Mouse (Mus musculus): ENCODE data around the gene Ppp1r26. TPM values are rescaled to one million over a fixed set of nuclear protein-coding genes. Genes with fewer than 3 reads are reported as not detected.
"Not testable (repeated sequence)": the region's sequence is repeated elsewhere in the genome, so short reads cannot be mapped to it uniquely, and the experiment has no call there.

Gene Ppp1r26
- polyA plus RNA-seq, 1 experiment from 2014 or later = 7.2 TPM

- Histone ChIP-seq H3K4me1 (peaks cover 17% of the 10 kb centered on the region), H3K27me3 (0 out of 2 replicates have a peak, but pooled peaks cover 4% of the 10 kb centered on the region), H3K27ac (no peak overlapping the region), H3K36me3 (peaks cover 42% of the 10 kb centered on the region), H3K4me2 (replicated peaks) (no peak overlapping the region), H3K9ac (no peak overlapping the region), H3K4me3 (no peak overlapping the region), H3K9me3 (0 out of 2 replicates have a peak, but pooled peaks cover 6% of the 10 kb centered on the region)
- WGBS = 93% methylated on average over 2 of the region's 2 CpGs
- ATAC-seq (ENCODE audit: insufficient number of reproducible peaks, insufficient read depth, low FRiP score, low TSS enrichment) = no peak
Observed at GRCm38 (mm10) chr2:28470591-28470990, 24.0 kb downstream of the Ppp1r26 start.

GRCm38 (mm10) chr2:28472011-28472410 is 25.4 kb downstream of the Ppp1r26 start:
- H3K4me3 ChIP-seq, H3K9me3 ChIP-seq: not testable (repeated sequence)
- 92% methylated on average over 8 of the region's 8 CpGs for WGBS

GRCm38 (mm10) chr2:28477993-28478392 is 31.4 kb downstream of the Ppp1r26 start:
- H3K9me3 ChIP-seq; H3K27ac ChIP-seq; H3K4me1 ChIP-seq; H3K9ac ChIP-seq; H3K4me2 ChIP-seq (replicated peaks); H3K4me3 ChIP-seq; H3K36me3 ChIP-seq; H3K27me3 ChIP-seq; ATAC-seq (ENCODE audit: insufficient number of reproducible peaks, insufficient read depth, low FRiP score, low TSS enrichment): not testable (repeated sequence)
- WGBS = 87% methylated on average over 5 of the region's 5 CpGs

More at GRCm38 (mm10) chr2:28472011-28472410, 25.4 kb downstream of the Ppp1r26 start:
- H3K4me2 ChIP-seq (replicated peaks); H3K27ac ChIP-seq; H3K27me3 ChIP-seq; ATAC-seq (ENCODE audit: insufficient number of reproducible peaks, insufficient read depth, low FRiP score, low TSS enrichment); H3K9ac ChIP-seq; H3K4me1 ChIP-seq: not testable (repeated sequence)
- peaks cover 42% of the 10 kb centered on the region for H3K36me3 ChIP-seq

GRCm38 (mm10) chr2:28479208-28480204 is 32.9 kb downstream of the Ppp1r26 start:
- H3K4me2 ChIP-seq (replicated peaks) = 0 out of 2 replicates have a peak overlapping the region, but pooled peaks have one; percentile 11
- 81% methylated on average over 20 of the region's 20 CpGs for WGBS
- ATAC-seq (ENCODE audit: insufficient number of reproducible peaks, insufficient read depth, low FRiP score, low TSS enrichment) = no peak

GRCm38 (mm10) chr2:28483861-28484260 is 37.3 kb downstream of the Ppp1r26 start:
- Histone ChIP-seq H3K27me3 (no peaks in the 10 kb centered on the region), H3K27ac (no peak overlapping the region), H3K36me3 (no peaks in the 10 kb centered on the region), H3K9me3 (no peaks in the 10 kb centered on the region), H3K4me1 (no peaks in the 10 kb centered on the region), H3K4me2 (replicated peaks) (no peak overlapping the region), H3K9ac (no peak overlapping the region), H3K4me3 (no peak overlapping the region)
- no peak for ATAC-seq (ENCODE audit: insufficient number of reproducible peaks, insufficient read depth, low FRiP score, low TSS enrichment)
- 87% methylated on average over 2 of the region's 2 CpGs for WGBS

More at GRCm38 (mm10) chr2:28479208-28480204, 32.9 kb downstream of the Ppp1r26 start:
- Histone ChIP-seq H3K27ac (0 out of 2 replicates have a peak overlapping the region, but pooled peaks have one; percentile 6), H3K36me3 (no peaks in the 10 kb centered on the region), H3K27me3 (no peaks in the 10 kb centered on the region), H3K4me3 (no peak overlapping the region), H3K9ac (0 out of 2 replicates have a peak overlapping the region, but pooled peaks have one; percentile 2), H3K9me3 (no peaks in the 10 kb centered on the region), H3K4me1 (no peaks in the 10 kb centered on the region)

- Histone ChIP-seq H3K36me3 (no peaks in the 10 kb centered on the region), H3K9ac (no peak overlapping the region), H3K4me2 (replicated peaks) (no peak overlapping the region), H3K27me3 (no peaks in the 10 kb centered on the region), H3K9me3 (no peaks in the 10 kb centered on the region), H3K4me1 (no peaks in the 10 kb centered on the region), H3K27ac (no peak overlapping the region), H3K4me3 (no peak overlapping the region)
- ATAC-seq (ENCODE audit: insufficient number of reproducible peaks, insufficient read depth, low FRiP score, low TSS enrichment) = no peak
- 79% methylated on average over 2 of the region's 2 CpGs for WGBS
Observed at GRCm38 (mm10) chr2:28494521-28494920, 47.9 kb downstream of the Ppp1r26 start.

GRCm38 (mm10) chr2:28495207-28495756 is 48.7 kb downstream of the Ppp1r26 start:
- no peak for ATAC-seq (ENCODE audit: insufficient number of reproducible peaks, insufficient read depth, low FRiP score, low TSS enrichment)
- H3K36me3 ChIP-seq = no peaks in the 10 kb centered on the region
- H3K4me2 ChIP-seq (replicated peaks) = no peak overlapping the region
- 78% methylated on average over 14 of the region's 14 CpGs for WGBS
- no peaks in the 10 kb centered on the region for H3K9me3 ChIP-seq
- H3K4me1 ChIP-seq = no peaks in the 10 kb centered on the region
- H3K9ac ChIP-seq = no peak overlapping the region
- H3K4me3 ChIP-seq = no peak overlapping the region
- no peak overlapping the region for H3K27ac ChIP-seq
- no peaks in the 10 kb centered on the region for H3K27me3 ChIP-seq

- WGBS = 74% methylated on average over 16 of the region's 16 CpGs
- ATAC-seq (ENCODE audit: insufficient number of reproducible peaks, insufficient read depth, low FRiP score, low TSS enrichment) = no peak
Observed at GRCm38 (mm10) chr2:28495801-28496595, 49.4 kb downstream of the Ppp1r26 start.

GRCm38 (mm10) chr2:28496671-28497070 is 50.1 kb downstream of the Ppp1r26 start, which contains the start of gene Gbgt1:
Gbgt1 (plus strand) TSS chr2:28496891.
- Histone ChIP-seq H3K4me3 (no peak within 1 kb of the TSS), H3K27me3 (no peaks in the 10 kb centered on the region), H3K4me2 (replicated peaks) (no peak within 1 kb of the TSS), H3K36me3 (no peaks in the 10 kb centered on the region), H3K4me1 (no peaks in the 10 kb centered on the region), H3K27ac (no peak within 1 kb of the TSS), H3K9me3 (no peaks in the 10 kb centered on the region), H3K9ac (no peak within 1 kb of the TSS)
- ATAC-seq (ENCODE audit: insufficient number of reproducible peaks, insufficient read depth, low FRiP score, low TSS enrichment) = no peak
- 71% methylated on average over 5 of the region's 5 CpGs for WGBS

More at GRCm38 (mm10) chr2:28495801-28496595, 49.4 kb downstream of the Ppp1r26 start:
- Histone ChIP-seq H3K27me3 (no peaks in the 10 kb centered on the region), H3K4me3 (no peak overlapping the region), H3K9ac (no peak overlapping the region), H3K9me3 (no peaks in the 10 kb centered on the region), H3K27ac (no peak overlapping the region), H3K4me1 (no peaks in the 10 kb centered on the region), H3K4me2 (replicated peaks) (no peak overlapping the region), H3K36me3 (no peaks in the 10 kb centered on the region)

- Histone ChIP-seq H3K36me3 (no peaks in the 10 kb centered on the region), H3K27me3 (no peaks in the 10 kb centered on the region), H3K27ac (no peak overlapping the region), H3K4me2 (replicated peaks) (no peak overlapping the region), H3K9me3 (no peaks in the 10 kb centered on the region), H3K4me3 (no peak overlapping the region), H3K4me1 (no peaks in the 10 kb centered on the region), H3K9ac (no peak overlapping the region)
- no peak for ATAC-seq (ENCODE audit: insufficient number of reproducible peaks, insufficient read depth, low FRiP score, low TSS enrichment)
- WGBS = 78% methylated on average over 5 of the region's 5 CpGs
Observed at GRCm38 (mm10) chr2:28497561-28497960, 51.0 kb downstream of the Ppp1r26 start.

GRCm38 (mm10) chr2:28498431-28498830 is 51.8 kb downstream of the Ppp1r26 start:
- no peaks in the 10 kb centered on the region for H3K4me1 ChIP-seq

More at GRCm38 (mm10) chr2:28498431-28498830, 51.8 kb downstream of the Ppp1r26 start:
- Histone ChIP-seq H3K27ac (no peak overlapping the region), H3K36me3 (no peaks in the 10 kb centered on the region), H3K27me3 (no peaks in the 10 kb centered on the region), H3K9me3 (no peaks in the 10 kb centered on the region), H3K4me2 (replicated peaks) (no peak overlapping the region), H3K9ac (no peak overlapping the region), H3K4me3 (no peak overlapping the region)
- no peak for ATAC-seq (ENCODE audit: insufficient number of reproducible peaks, insufficient read depth, low FRiP score, low TSS enrichment)
- WGBS = 84% methylated on average over 4 of the region's 4 CpGs
